Mouse (Mus musculus): ENCODE measurements around the gene Gsto1.
"Not testable (repeated sequence)": the region's sequence is repeated elsewhere in the genome, so short reads cannot be mapped to it uniquely, and the experiment has no call there.

The Gsto1 gene

GRCm38 (mm10) chr19:47854796-47855783 is at the start of gene Gsto1:
TSS of gene Gsto1 (plus strand) at chr19:47854970.
- peak; percentile 16 for DNase-seq (ENCODE audit: low read depth, low spot score)

GRCm38 (mm10) chr19:47812091-47812490 is 42.7 kb upstream of the Gsto1 start:
- no peak for DNase-seq (ENCODE audit: low read depth, low spot score)

- DNase-seq (ENCODE audit: low read depth, low spot score), result no peak
Measured at GRCm38 (mm10) chr19:47814721-47815120, 40.0 kb upstream of the Gsto1 start.

GRCm38 (mm10) chr19:47817692-47818091 is 37.1 kb upstream of the Gsto1 start:
- no peak for DNase-seq (ENCODE audit: low read depth, low spot score)

- peak; percentile 41 for DNase-seq (ENCODE audit: low read depth, low spot score)
Measured at GRCm38 (mm10) chr19:47820832-47821493, 33.8 kb upstream of the Gsto1 start.

- DNase-seq (ENCODE audit: low read depth, low spot score), result no peak
Measured at GRCm38 (mm10) chr19:47821494-47821872, 33.3 kb upstream of the Gsto1 start.

GRCm38 (mm10) chr19:47822143-47822796 is 32.5 kb upstream of the Gsto1 start:
- DNase-seq (ENCODE audit: low read depth, low spot score), result no peak

- DNase-seq (ENCODE audit: low read depth, low spot score), result no peak
Measured at GRCm38 (mm10) chr19:47824026-47824425, 30.7 kb upstream of the Gsto1 start.

- DNase-seq (ENCODE audit: low read depth, low spot score), result no peak
Measured at GRCm38 (mm10) chr19:47829913-47830450, 24.8 kb upstream of the Gsto1 start.

GRCm38 (mm10) chr19:47831111-47831510 is 23.7 kb upstream of the Gsto1 start:
- DNase-seq (ENCODE audit: low read depth, low spot score), result no peak

- no peak for DNase-seq (ENCODE audit: low read depth, low spot score)
Measured at GRCm38 (mm10) chr19:47832316-47832715, 22.5 kb upstream of the Gsto1 start.

- DNase-seq (ENCODE audit: low read depth, low spot score), result no peak
Measured at GRCm38 (mm10) chr19:47834614-47835013, 20.2 kb upstream of the Gsto1 start.

GRCm38 (mm10) chr19:47835776-47836175 is 19.0 kb upstream of the Gsto1 start:
- DNase-seq (ENCODE audit: low read depth, low spot score), result no peak

GRCm38 (mm10) chr19:47836701-47837526 is 17.9 kb upstream of the Gsto1 start:
- no peak for DNase-seq (ENCODE audit: low read depth, low spot score)

- no peak for DNase-seq (ENCODE audit: low read depth, low spot score)
Measured at GRCm38 (mm10) chr19:47837527-47837901, 17.3 kb upstream of the Gsto1 start.

GRCm38 (mm10) chr19:47841234-47841633 is 13.5 kb upstream of the Gsto1 start:
- not testable (repeated sequence) for DNase-seq (ENCODE audit: low read depth, low spot score)

GRCm38 (mm10) chr19:47849735-47850134 is 5.0 kb upstream of the Gsto1 start:
- DNase-seq (ENCODE audit: low read depth, low spot score), result no peak

- DNase-seq (ENCODE audit: low read depth, low spot score), result not testable (repeated sequence)
Measured at GRCm38 (mm10) chr19:47852131-47852530, 2.6 kb upstream of the Gsto1 start.

- DNase-seq (ENCODE audit: low read depth, low spot score), result no peak
Measured at GRCm38 (mm10) chr19:47853053-47853452, 1.7 kb upstream of the Gsto1 start.

GRCm38 (mm10) chr19:47853951-47854795 is 597 bp upstream of the Gsto1 start:
- DNase-seq (ENCODE audit: low read depth, low spot score), result no peak
